In the genomic region with DNA sequence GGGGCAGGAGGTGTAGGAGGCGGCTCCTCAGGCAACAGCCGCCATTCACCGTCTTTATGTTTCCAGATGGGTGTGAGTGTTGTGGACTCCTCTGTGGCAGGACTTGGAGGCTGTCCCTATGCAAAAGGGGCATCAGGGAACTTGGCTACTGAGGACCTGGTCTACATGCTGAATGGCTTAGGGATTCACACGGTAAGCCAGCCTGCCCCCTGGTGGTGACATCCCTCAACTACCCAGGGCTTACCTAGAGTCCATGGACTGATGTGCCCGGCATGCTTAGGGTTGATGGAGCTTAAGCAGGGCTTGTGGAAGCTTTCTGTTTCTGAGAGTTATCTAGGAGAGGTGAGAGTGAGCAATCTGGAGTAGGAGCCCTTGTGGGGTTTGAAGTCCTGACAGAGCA, we compare ENCODE assay signal across 7 mouse cellular contexts. TPM values are rescaled to one million over a fixed set of nuclear protein-coding genes. Genes with fewer than 3 reads are reported as not detected.
DNase-seq lines count a peak whose midpoint lies in the region; ATAC-seq and TF ChIP-seq lines count a peak whose summit lies in the region.

No protein-coding gene starts in this region.

- H3K27me3 ChIP-seq in embryonic facial prominence, embryonic 14.5 days (replicated peaks; ENCODE audit: control insufficient read depth, insufficient read depth, low read length) = no peaks in the 10 kb centered on the region
- H3K27me3 ChIP-seq in kidney, postnatal 0 days (ENCODE audit: insufficient read depth, low read length) = no peaks in the 10 kb centered on the region

- no peak for TF ChIP-seq POLR2A in lung, adult 2 months (IDR thresholded peaks at IDR 0.05; ENCODE audit: borderline replicate concordance, extremely low read depth, low read depth, low read length)

- no peak overlapping the region for H3K27ac ChIP-seq in embryonic facial prominence, embryonic 14.5 days (replicated peaks; ENCODE audit: low read depth, low read length)
- no peak overlapping the region for H3K27ac ChIP-seq in kidney, postnatal 0 days

- peak; percentile 65 for DNase-seq in urinary bladder, adult 18-20 months (ENCODE audit: low spot score in 2 of 2)
- no peak for DNase-seq in urinary bladder, postnatal 10 days (ENCODE audit: low spot score)
- peak; percentile 56 to 72 for DNase-seq in adrenal gland, postnatal 4 days (ENCODE audit: low spot score in 2 of 2)
- DNase-seq in embryonic facial prominence, embryonic 14.5 days (ENCODE audit: low spot score) = peak; percentile 86
- peak; percentile 81 for DNase-seq in kidney, postnatal 0 days (ENCODE audit: low spot score)
- DNase-seq in lung, adult 2 months = peak; percentile 79
- peak; percentile 48 for DNase-seq in right cerebral cortex, postnatal 25 days

- peak; percentile 95 for TF ChIP-seq CTCF in kidney, postnatal 0 days (IDR thresholded peaks at IDR 0.05; ENCODE audit: low read depth)
- TF ChIP-seq CTCF in lung, adult 2 months (IDR thresholded peaks at IDR 0.05; ENCODE audit: insufficient read depth, low read length) = peak; percentile 99

- H3K9me3 ChIP-seq in embryonic facial prominence, embryonic 14.5 days (ENCODE audit: control insufficient read depth, low read length) = no peaks in the 10 kb centered on the region
- H3K9me3 ChIP-seq in kidney, postnatal 0 days (replicated peaks; ENCODE audit: low read length) = no peaks in the 10 kb centered on the region

- WGBS in embryonic facial prominence, embryonic 14.5 days = 17% methylated on average over 5 of the region's 5 CpGs
- 21% methylated on average over 5 of the region's 5 CpGs for WGBS in kidney, postnatal 0 days
- WGBS in lung, adult 2 months = 33% methylated on average over 5 of the region's 5 CpGs

- H3K4me2 ChIP-seq in embryonic facial prominence, embryonic 14.5 days (ENCODE audit: low read depth, low read length) = no peak overlapping the region
- H3K4me2 ChIP-seq in kidney, postnatal 0 days (ENCODE audit: low read length) = no peak overlapping the region

- H3K4me1 ChIP-seq in embryonic facial prominence, embryonic 14.5 days (ENCODE audit: control insufficient read depth, insufficient read depth, low read length) = no peaks in the 10 kb centered on the region
- H3K4me1 ChIP-seq in kidney, postnatal 0 days (replicated peaks; ENCODE audit: insufficient read depth, low read length) = peaks cover 8% of the 10 kb centered on the region
- peaks cover 3% of the 10 kb centered on the region; the same call in 1 of the 2 replicates for H3K4me1 ChIP-seq in lung, adult 2 months (ENCODE audit: control insufficient read depth, insufficient read depth, low read length)

- no peak overlapping the region for H3K4me3 ChIP-seq in embryonic facial prominence, embryonic 14.5 days (ENCODE audit: low read depth, low read length)
- no peak overlapping the region for H3K4me3 ChIP-seq in kidney, postnatal 0 days (replicated peaks; ENCODE audit: low read depth, low read length)
- H3K4me3 ChIP-seq in lung, adult 2 months (replicated peaks; ENCODE audit: extremely low read depth, low read depth, low read length) = no peak overlapping the region

- peaks cover 51% of the 10 kb centered on the region for H3K36me3 ChIP-seq in embryonic facial prominence, embryonic 14.5 days (ENCODE audit: control insufficient read depth, insufficient read depth, low read length)
- H3K36me3 ChIP-seq in kidney, postnatal 0 days (ENCODE audit: insufficient read depth, low read length) = peaks cover 26% of the 10 kb centered on the region

- no peak for ATAC-seq in embryonic facial prominence, embryonic 14.5 days (ENCODE audit: low read depth)
- ATAC-seq in kidney, postnatal 0 days (replicated peaks; ENCODE audit: low FRiP score, low read depth) = 0 out of 2 replicates have a peak, but pooled peaks have one; percentile 38

- H3K9ac ChIP-seq in embryonic facial prominence, embryonic 14.5 days (ENCODE audit: low read depth, low read length) = no peak overlapping the region
- no peak overlapping the region for H3K9ac ChIP-seq in kidney, postnatal 0 days (ENCODE audit: low read depth, low read length)

RNA-seq across cellular contexts. Expression of a gene that starts 2.8 kb away (rescaled TPM):
- 10 to 100 TPM; 17.7 to 24.6 TPM for total RNA-seq in adrenal gland, postnatal 4 days (2021)
- 50.5 and 56.1 TPM in 2 replicates for polyA plus RNA-seq in embryonic facial prominence, embryonic 14.5 days (2014; fragmentation: Nextera tagmentation; extraction: Ambion mirVana)
- polyA plus RNA-seq in kidney, postnatal 0 days (2015; fragmentation: Nextera tagmentation; extraction: Ambion mirVana) = 25.1 and 30.0 TPM in 2 replicates
- 19.5 and 25.0 TPM in 2 replicates for polyA plus RNA-seq in lung, adult 2 months (2012; rRNA removed)

RNA-seq across cellular contexts. Expression of a gene that starts 11.7 kb away (rescaled TPM):
- 10 to 100 TPM; 64.7 to 65.4 TPM for total RNA-seq in adrenal gland, postnatal 4 days (2021)
- 87.6 and 97.8 TPM in 2 replicates for polyA plus RNA-seq in embryonic facial prominence, embryonic 14.5 days (2014; fragmentation: Nextera tagmentation; extraction: Ambion mirVana)
- polyA plus RNA-seq in kidney, postnatal 0 days (2015; fragmentation: Nextera tagmentation; extraction: Ambion mirVana) = 117 and 123 TPM in 2 replicates
- 123 TPM in 2 replicates for polyA plus RNA-seq in lung, adult 2 months (2012; rRNA removed)

RNA-seq across cellular contexts. Expression of a gene that starts 14.5 kb away (rescaled TPM):
- 10 to 100 TPM; 48.9 to 65.6 TPM for total RNA-seq in adrenal gland, postnatal 4 days (2021)
- polyA plus RNA-seq in embryonic facial prominence, embryonic 14.5 days (2014; fragmentation: Nextera tagmentation; extraction: Ambion mirVana) = 81.7 and 89.4 TPM in 2 replicates
- 107 and 110 TPM in 2 replicates for polyA plus RNA-seq in kidney, postnatal 0 days (2015; fragmentation: Nextera tagmentation; extraction: Ambion mirVana)
- polyA plus RNA-seq in lung, adult 2 months (2012; rRNA removed) = 43.8 and 49.6 TPM in 2 replicates

RNA-seq across cellular contexts. Expression of a gene that starts 26.3 kb away (rescaled TPM):
- total RNA-seq in adrenal gland, postnatal 4 days (2021) = 10 to 100 TPM; 35.2 to 39.2 TPM
- polyA plus RNA-seq in embryonic facial prominence, embryonic 14.5 days (2014; fragmentation: Nextera tagmentation; extraction: Ambion mirVana) = 48.3 and 51.4 TPM in 2 replicates
- 49.0 and 49.8 TPM in 2 replicates for polyA plus RNA-seq in kidney, postnatal 0 days (2015; fragmentation: Nextera tagmentation; extraction: Ambion mirVana)
- polyA plus RNA-seq in lung, adult 2 months (2012; rRNA removed) = 33.5 and 48.0 TPM in 2 replicates

RNA-seq across cellular contexts. Expression of a gene that starts 40.2 kb away (rescaled TPM):
- total RNA-seq in adrenal gland, postnatal 4 days (2021) = 10 to 100 TPM; 88.2 to 99.0 TPM
- polyA plus RNA-seq in embryonic facial prominence, embryonic 14.5 days (2014; fragmentation: Nextera tagmentation; extraction: Ambion mirVana) = 70.2 and 79.5 TPM in 2 replicates
- 98.7 and 99.4 TPM in 2 replicates for polyA plus RNA-seq in kidney, postnatal 0 days (2015; fragmentation: Nextera tagmentation; extraction: Ambion mirVana)
- polyA plus RNA-seq in lung, adult 2 months (2012; rRNA removed) = 51.5 and 64.0 TPM in 2 replicates
